Mouse (Mus musculus) bone marrow macrophage, adult 2 months (primary cell): ENCODE results near the gene Rapgef5.

Experiments used
- CTCF ChIP-seq: IDR thresholded peaks from 2 replicates; pipeline ENCODE4 v1.5.1; 2012; ENCODE audit warnings: low read depth, mild to moderate bottlenecking, low read length, moderate library complexity
- POLR2A ChIP-seq: IDR thresholded peaks from 2 replicates; pipeline ENCODE4 v1.6.1; 2012; ENCODE audit warnings: mild to moderate bottlenecking, low read depth, low read length, borderline replicate concordance

DNA sequence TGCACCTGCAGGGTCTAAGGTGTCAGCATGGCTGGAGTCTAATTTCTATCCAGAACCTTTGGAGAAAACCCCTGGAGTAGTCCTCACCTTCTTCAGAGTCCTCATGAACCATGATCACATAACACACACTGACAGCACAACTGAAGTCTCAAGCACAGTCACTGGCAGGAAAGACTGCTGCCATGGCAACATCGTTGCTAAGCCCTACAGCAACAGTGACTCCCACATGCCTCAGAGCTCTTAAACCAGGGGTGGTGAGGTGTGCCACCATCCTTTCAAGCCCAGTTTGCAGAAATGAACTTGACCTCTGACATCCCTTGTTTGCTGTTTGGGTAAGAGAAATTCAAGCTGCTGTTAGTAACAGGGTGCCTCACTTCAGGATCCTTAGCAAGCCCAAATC lies 245.4 kb downstream of the Rapgef5 start:
- TF ChIP-seq POLR2A (no peak), CTCF (no peak)
